Mouse (Mus musculus) ES-Bruce4 (cell line): ENCODE data around the gene Bpifa3. TPM values are rescaled to one million over a fixed set of nuclear protein-coding genes. Genes with fewer than 3 reads are reported as not detected.

Experiments
- H3K27ac ChIP-seq: 2 replicates; pipeline ENCODE4 v1.5.1; 2012; ENCODE audit warnings: low read length, inconsistent platforms; ENCODE audit not compliant: insufficient read depth
- H3K27me3 ChIP-seq: 2 replicates; pipeline ENCODE4 v1.6.1; 2012; ENCODE audit warnings: mild to moderate bottlenecking, low read length, inconsistent platforms; ENCODE audit not compliant: control insufficient read depth, poor library complexity, insufficient read depth, severe bottlenecking
- H3K36me3 ChIP-seq: 2 replicates; pipeline ENCODE4 v1.6.1; 2012; ENCODE audit warnings: inconsistent platforms, mild to moderate bottlenecking, low read length, moderate library complexity; ENCODE audit not compliant: control insufficient read depth, poor library complexity, insufficient read depth, severe bottlenecking
- H3K4me1 ChIP-seq: one replicate; pipeline ENCODE4 v1.8.1; 2011; ENCODE audit warnings: low read length; ENCODE audit not compliant: control insufficient read depth, insufficient read depth
- H3K4me3 ChIP-seq: 2 replicates; pipeline ENCODE4 v1.5.1; 2011; ENCODE audit warnings: low read depth, mild to moderate bottlenecking, low read length
- H3K9ac ChIP-seq: 2 replicates; pipeline ENCODE4 v1.6.1; 2012; ENCODE audit warnings: low read depth, mild to moderate bottlenecking, inconsistent platforms; ENCODE audit not compliant: poor library complexity, severe bottlenecking
- H3K9me3 ChIP-seq: replicated peaks from 2 replicates; pipeline ENCODE4 v1.6.1; 2012; ENCODE audit warnings: mild to moderate bottlenecking, low read length, inconsistent platforms; ENCODE audit not compliant: control insufficient read depth, poor library complexity, insufficient read depth, severe bottlenecking
- CTCF ChIP-seq: IDR thresholded peaks from one replicate; pipeline ENCODE4 v1.8.1; 2011; ENCODE audit warnings: low read depth, low read length
- EP300 ChIP-seq: IDR thresholded peaks from 2 replicates; pipeline ENCODE4 v1.6.1; 2011; ENCODE audit warnings: low read depth, low read length; ENCODE audit not compliant: insufficient read depth
- POLR2A ChIP-seq: IDR thresholded peaks from one replicate; pipeline ENCODE4 v1.8.1; 2011; ENCODE audit warnings: low read length; ENCODE audit not compliant: insufficient read depth
- polyA plus RNA-seq: library from polyadenylated mRNA; stranded (reverse); fragments of >200 nt; gene quantifications from 2 replicates; pipeline ENCODE4 v1.2.4, GENCODE M21; 2011; ENCODE audit warnings: low read depth; ENCODE audit not compliant: missing spikeins, insufficient read depth, insufficient read length

Gene Bpifa3
- not detected in 2 replicates for polyA plus RNA-seq

DNA sequence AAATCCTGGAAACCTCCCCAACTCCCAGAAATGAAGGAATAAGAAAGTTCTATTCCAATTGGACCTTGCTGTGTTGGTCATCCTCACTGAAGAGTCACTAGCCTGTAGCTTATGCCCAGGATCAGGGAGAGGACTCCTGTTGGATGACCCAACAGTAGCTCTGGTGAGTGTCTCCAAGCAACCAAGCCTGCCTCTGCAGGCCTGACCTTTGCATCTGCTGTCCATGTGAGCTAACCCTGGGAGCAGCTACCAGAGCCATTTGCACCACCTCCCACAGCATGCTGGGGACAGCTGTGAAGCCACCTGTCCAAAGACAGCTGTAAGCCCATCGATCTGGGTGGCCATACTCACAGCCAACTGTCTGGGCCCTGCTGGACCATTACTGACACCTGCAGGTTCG, at the start of gene Bpifa3:
Gene Bpifa3 (plus strand): TSS at position 217 of the 400 bp plus-strand sequence.
- H3K36me3 ChIP-seq, result no peaks in the 10 kb centered on the region
- no peaks in the 10 kb centered on the region for H3K27me3 ChIP-seq
- H3K9me3 ChIP-seq, result no peaks in the 10 kb centered on the region
- TF ChIP-seq EP300 (no peak), CTCF (no peak), POLR2A (no peak)
- no peak within 1 kb of the TSS for H3K9ac ChIP-seq
- no peak within 1 kb of the TSS for H3K4me3 ChIP-seq
- no peak within 1 kb of the TSS for H3K27ac ChIP-seq
- no peaks in the 10 kb centered on the region for H3K4me1 ChIP-seq

- no peak for TF ChIP-seq CTCF
- no peak for TF ChIP-seq POLR2A
- no peak for TF ChIP-seq EP300
- Histone ChIP-seq H3K36me3 (no peaks in the 10 kb centered on the region), H3K9ac (no peak overlapping the region), H3K27me3 (no peaks in the 10 kb centered on the region), H3K27ac (no peak overlapping the region), H3K4me3 (no peak overlapping the region), H3K4me1 (no peaks in the 10 kb centered on the region), H3K9me3 (no peaks in the 10 kb centered on the region)
These were observed 32.4 kb upstream of the Bpifa3 start for GRCm38 (mm10) chr2:154097734-154098133.

DNA sequence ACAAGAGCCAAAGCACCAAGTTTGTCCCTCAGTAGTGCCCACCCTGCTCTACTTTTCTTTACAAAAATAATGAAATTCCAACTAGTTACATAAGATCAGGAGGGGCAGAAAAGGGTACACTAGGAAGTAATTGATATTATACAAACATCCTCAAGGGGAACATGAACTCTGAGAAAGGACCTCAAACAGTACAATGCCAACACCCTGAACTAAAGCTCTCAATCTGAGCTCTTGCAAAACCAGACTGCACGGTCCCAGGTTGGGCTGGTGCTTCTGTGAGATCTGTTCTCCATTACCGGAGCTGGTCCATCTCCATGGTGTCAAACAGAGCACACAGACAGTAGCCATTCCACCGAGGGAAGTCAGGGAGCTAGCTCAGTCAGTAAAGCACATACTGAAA, 12.8 kb upstream of the Bpifa3 start:
- H3K4me3 ChIP-seq, result no peak overlapping the region

DNA sequence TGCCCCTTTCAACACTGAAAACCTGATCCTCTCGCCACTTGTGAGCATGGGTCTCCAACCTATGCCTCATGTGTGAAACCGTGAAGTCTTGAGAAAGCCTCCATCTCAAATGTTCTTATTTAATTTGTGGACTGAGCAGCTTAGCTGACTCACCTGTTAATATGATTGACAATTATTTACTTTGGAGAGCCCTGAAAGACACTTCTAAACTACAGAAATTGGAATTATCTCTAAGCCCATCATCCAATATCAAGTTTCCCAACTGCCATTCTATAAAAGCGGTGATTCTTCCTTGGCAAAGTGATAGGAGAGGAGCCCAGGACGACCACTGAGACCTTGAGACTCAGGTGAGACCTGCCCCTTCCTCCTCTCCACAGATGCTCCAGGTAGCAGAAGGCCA, 12.4 kb downstream of the Bpifa3 start, which contains the start of gene Bpifa1:
Gene Bpifa1 (plus strand): TSS at position 301 of the 400 bp plus-strand sequence.
- H3K27me3 ChIP-seq, result no peaks in the 10 kb centered on the region
- H3K9ac ChIP-seq, result no peak within 1 kb of the TSS
- no peaks in the 10 kb centered on the region for H3K4me1 ChIP-seq
- no peaks in the 10 kb centered on the region for H3K9me3 ChIP-seq
- H3K27ac ChIP-seq, result no peak within 1 kb of the TSS
- no peak within 1 kb of the TSS for H3K4me3 ChIP-seq
- H3K36me3 ChIP-seq, result no peaks in the 10 kb centered on the region
- no peak for TF ChIP-seq EP300
- TF ChIP-seq POLR2A, result no peak
- no peak for TF ChIP-seq CTCF

More for the DNA sequence above, 12.8 kb upstream of the Bpifa3 start:
- H3K27me3 ChIP-seq, result no peaks in the 10 kb centered on the region
- TF ChIP-seq EP300 (no peak), POLR2A (no peak), CTCF (no peak)
- H3K4me1 ChIP-seq, result no peaks in the 10 kb centered on the region
- no peaks in the 10 kb centered on the region for H3K36me3 ChIP-seq
- H3K9ac ChIP-seq, result no peak overlapping the region
- H3K27ac ChIP-seq, result no peak overlapping the region
- no peaks in the 10 kb centered on the region for H3K9me3 ChIP-seq

DNA sequence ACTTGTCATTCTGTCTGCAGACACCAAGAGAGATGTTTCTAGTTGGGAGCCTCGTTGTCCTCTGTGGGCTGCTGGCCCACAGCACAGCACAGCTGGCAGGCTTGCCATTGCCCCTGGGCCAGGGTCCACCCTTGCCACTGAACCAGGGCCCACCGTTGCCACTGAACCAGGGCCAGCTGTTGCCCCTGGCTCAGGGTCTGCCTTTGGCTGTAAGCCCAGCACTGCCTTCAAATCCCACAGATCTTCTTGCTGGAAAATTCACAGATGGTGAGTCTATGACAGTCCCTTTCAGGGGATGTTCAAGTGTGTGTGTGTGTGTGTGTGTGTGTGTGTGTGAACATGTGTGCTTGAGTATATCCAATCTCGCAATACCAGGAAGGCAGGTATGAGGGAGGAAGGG, 13.6 kb downstream of the Bpifa3 start:
- Histone ChIP-seq H3K9me3 (no peaks in the 10 kb centered on the region), H3K4me1 (no peaks in the 10 kb centered on the region)

DNA sequence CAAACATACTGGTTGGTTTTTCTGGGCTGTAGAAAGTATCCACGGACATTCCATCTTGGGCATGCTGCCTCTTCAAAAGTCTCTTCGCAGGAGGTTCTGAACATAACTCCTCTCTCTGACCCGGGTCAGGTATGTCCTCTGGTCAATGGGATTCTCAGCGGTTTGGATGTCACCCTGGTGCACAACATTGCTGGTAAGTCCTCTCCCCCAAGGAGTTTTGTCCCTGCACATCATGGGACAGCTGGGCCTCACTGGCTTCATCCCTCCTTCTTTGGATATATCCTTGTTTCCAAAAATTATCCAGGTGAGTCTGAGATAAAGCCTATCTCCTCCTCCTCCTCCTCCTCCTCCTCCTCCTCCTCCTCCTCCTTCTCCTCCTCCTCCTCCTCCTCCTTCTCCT, 17.4 kb downstream of the Bpifa3 start:
- no peaks in the 10 kb centered on the region for H3K9me3 ChIP-seq
- TF ChIP-seq CTCF (no peak), EP300 (no peak), POLR2A (no peak)
- H3K36me3 ChIP-seq, result no peaks in the 10 kb centered on the region
- no peaks in the 10 kb centered on the region for H3K27me3 ChIP-seq
- H3K27ac ChIP-seq, result no peak overlapping the region
- no peak overlapping the region for H3K9ac ChIP-seq
- no peaks in the 10 kb centered on the region for H3K4me1 ChIP-seq
- no peak overlapping the region for H3K4me3 ChIP-seq

More for the DNA sequence above, 13.6 kb downstream of the Bpifa3 start:
- H3K9ac ChIP-seq, result no peak overlapping the region
- TF ChIP-seq CTCF (no peak), POLR2A (no peak), EP300 (no peak)
- H3K27me3 ChIP-seq, result no peaks in the 10 kb centered on the region
- H3K4me3 ChIP-seq, result no peak overlapping the region
- H3K36me3 ChIP-seq, result no peaks in the 10 kb centered on the region
- H3K27ac ChIP-seq, result no peak overlapping the region
